Mouse (Mus musculus) neural tube, embryonic 10.5 days (tissue): ENCODE results near the gene Jag1.

ENCODE experiments used
- DNase-seq: peaks from one replicate; pipeline ENCODE4 v3.0.0-alpha.2; 2017; ENCODE audit warnings: low spot score; ENCODE audit errors: extremely low spot score

Gene Jag1

DNA sequence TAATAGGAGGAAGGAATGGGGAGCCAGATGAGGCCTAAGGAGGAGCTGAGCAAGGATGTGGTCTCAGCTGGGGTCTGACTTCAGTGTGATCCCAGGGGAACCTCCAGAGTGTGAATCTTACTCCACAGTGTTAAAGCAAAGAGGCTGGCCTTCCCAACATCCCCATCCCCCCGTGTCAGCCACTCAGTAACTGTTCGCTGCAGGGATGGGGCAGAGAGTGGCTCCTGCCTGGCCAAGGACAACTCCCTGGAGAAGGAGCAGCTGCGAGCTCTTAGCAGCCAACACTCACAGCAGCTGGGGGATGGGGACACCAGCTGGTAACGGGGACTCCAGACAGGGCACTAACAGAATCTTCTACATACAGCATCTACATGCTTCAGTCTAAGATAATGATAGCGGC lies 15.4 kb downstream of the Jag1 start:
- no peak for DNase-seq

- no peak for DNase-seq
Measured at GRCm38 (mm10) chr2:137099211-137099734, 17.2 kb downstream of the Jag1 start.

DNA sequence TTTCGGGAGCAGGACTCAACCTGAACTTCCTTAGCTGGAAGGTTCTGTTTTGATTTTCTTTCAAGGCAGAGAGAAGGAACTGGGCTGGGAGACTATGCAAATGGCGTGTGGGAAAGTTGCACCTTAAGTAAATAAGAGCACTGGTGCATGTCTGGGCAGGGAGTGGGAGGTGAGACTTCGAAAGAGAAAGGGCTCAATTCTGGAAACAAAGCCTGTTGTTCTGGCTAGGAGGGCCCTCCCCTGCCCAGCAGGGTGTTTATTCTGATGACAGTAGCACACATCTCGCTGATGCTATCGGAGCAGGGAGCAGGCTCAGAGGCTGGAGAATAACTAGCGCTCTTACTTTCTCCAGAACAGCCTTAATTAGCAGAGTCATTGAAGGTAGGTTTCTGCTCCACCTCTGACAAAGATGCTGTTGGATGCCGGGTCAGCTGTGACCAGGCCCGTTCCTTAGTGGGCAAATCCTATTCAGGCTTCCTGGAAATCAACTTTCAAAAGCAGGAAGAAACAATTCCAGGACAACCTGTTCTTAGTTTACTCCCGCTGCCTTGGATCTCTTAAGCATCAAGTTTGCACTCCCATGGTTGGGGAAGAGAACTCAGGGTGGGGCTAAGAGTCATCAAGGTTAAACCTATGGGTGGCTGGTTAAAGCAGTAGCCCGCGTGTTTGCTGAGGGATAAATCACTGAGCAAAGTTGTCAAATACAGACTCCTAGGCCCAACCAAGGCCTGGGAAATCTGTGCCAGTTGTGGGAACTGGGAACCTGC lies 18.0 kb downstream of the Jag1 start:
- no peak for DNase-seq

DNA sequence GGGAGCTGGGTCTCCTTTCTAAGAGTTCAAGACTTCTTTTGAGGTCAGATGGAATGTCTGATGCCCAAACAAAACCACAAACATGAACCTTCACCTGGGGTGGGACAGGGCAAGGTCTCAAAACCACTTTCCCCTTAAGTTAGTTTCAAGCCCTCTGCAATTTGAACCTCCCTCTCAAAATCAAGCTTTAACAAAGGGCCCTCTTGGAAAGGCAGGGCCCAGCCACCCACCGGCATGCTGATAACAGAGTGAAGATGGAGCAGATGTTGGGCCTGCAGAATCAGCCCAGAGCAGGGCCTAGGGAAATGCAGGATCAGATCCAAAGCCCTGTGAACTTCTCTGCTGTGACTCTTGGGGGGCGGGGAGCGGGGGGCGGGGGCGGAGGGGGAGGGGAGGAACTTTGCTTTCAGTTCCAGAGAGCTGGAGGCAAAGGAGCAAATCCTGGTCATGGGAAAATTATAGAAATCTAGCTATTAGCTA lies 19.4 kb downstream of the Jag1 start:
- DNase-seq: no peak

GRCm38 (mm10) chr2:137094301-137094700 lies 22.1 kb downstream of the Jag1 start:
- DNase-seq: no peak

DNA sequence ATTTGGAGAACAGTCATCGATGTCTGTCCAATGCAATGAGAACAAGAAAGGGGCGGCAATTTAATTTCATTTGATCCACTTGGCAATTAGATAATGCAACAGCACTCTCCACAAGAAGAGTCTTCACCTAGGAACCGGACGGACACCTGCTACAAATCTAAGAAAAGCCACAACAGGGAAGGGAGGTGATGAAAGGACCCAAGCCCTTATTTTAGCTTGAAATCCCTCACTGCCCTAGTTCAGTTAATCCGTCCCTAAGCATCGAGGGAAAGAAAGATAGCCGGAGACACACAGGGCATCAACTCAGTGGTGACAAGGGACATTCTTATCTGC lies 23.2 kb downstream of the Jag1 start:
- no peak for DNase-seq

- DNase-seq: no peak
Measured at GRCm38 (mm10) chr2:137092523-137093297, 23.7 kb downstream of the Jag1 start.

DNA sequence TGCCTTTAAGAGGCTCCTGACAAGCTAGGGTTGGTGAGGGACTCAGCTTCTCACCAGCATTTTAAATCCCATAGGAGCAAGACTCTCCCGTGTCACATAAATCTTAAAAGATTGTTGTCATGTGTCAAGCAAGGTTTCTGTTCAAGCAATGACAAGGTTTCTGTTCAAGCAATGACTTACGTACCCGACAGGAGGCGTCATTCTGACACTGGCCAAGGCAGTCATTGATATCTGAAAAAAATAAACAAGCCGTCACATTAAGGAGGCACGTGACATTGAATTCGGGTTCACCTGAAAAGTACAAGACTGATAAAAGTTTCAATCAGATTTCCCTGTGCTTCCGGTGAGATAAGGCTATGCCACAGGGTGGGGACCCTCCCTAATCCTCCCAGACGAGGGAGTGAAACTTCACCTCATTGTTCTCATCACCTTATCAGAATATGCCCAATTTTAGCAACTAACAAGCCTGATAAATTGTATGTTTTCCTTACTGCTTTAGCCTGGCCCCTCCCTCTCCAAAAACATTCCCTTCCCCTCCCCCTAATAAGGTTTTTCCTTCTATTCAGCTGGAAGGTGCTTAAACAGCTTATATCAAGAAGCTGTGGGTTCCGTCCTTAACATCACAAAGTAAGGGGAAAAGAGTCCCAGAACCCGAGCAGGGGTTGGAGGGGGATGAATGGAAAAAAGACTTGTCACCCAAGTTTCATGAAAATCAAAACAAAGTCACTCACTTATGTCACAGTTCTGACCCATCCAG lies 24.5 kb downstream of the Jag1 start:
- no peak for DNase-seq

DNA sequence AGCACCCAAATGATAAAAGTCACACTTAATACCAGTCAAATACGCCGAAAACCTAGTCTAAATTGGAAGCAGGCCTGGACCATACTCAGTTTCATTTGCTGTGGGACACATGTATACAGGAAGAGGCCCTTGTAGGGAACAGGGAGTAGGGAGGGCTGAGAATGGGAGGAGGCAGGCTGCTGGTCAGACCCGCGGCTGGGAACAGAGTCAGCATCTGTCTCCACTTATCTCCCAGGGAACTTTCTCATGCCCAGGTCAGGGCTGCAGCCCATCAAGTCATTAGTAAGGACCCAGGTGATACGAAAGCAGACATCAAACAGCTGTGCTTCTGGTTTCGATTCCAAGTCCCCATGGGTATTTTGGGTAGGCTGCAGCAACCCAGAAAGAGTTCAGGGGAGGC lies 28.7 kb downstream of the Jag1 start:
- DNase-seq: no peak

DNA sequence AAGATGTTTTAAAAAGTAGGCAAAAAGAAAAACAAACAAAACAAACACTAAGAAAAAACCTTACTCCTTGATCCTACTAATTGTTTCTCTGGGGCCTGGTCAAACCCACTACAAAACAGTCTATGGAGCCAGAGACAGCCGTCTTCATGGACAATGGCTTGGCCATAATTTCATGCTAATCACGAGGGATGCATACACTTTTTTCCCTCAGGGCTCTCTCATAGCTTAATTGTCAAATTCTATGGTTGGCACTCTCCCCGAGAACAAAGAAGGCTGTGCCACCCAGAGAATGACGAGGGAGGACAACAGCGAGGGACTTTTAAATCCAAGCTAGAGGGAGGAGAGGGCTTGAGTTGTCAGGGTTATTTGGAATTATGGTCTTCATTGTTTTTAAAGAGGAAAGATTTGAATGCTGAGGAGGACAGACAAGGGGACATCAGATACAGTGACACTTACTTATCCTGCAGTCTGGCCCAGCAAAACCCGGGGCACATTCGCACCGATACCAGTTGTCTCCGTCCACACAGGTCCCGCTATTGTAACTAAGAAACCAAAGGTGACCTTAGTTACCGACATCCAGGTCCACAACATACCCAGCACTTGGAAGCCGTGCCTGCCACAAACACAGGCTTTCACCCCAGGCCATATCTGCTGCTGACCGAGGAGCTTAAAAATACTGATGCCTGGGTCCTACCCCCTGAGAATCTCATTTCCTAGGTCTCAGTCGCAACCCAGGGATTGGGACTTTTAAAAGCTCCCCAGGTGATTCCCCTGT lies 29.6 kb downstream of the Jag1 start:
- DNase-seq: no peak

- DNase-seq: no peak
Measured at GRCm38 (mm10) chr2:137085257-137085656, 31.2 kb downstream of the Jag1 start.

- no peak for DNase-seq
Measured at GRCm38 (mm10) chr2:137082896-137083620, 33.4 kb downstream of the Jag1 start.

DNA sequence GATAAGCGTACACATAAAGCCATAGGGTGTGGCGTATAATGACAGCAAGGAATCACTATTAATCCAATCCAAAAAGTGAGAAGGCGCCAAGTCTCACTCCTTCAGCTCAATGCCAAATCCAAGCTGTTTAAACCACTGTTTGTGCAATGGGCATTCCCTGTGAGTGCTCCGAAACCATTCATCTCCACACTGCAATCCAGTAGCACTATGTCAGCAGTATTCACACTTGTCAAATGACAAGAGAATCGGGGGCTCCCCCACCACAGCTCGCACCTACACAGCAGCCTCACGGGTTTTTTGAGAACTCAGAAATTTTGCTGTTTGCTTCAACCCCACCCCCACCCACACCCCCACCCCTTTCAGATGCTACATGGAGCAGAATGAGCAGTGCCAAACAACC lies 35.4 kb downstream of the Jag1 start:
- no peak for DNase-seq

- no peak for DNase-seq
Measured at GRCm38 (mm10) chr2:137080468-137080867, 36.0 kb downstream of the Jag1 start.

- DNase-seq: no peak
Measured at GRCm38 (mm10) chr2:137079721-137080320, 36.6 kb downstream of the Jag1 start.

GRCm38 (mm10) chr2:137078771-137079170 lies 37.7 kb downstream of the Jag1 start:
- DNase-seq: peak; percentile 8

GRCm38 (mm10) chr2:137074313-137074620 lies 42.2 kb downstream of the Jag1 start:
- DNase-seq: no peak

GRCm38 (mm10) chr2:137073473-137074312 lies 42.8 kb downstream of the Jag1 start:
- no peak for DNase-seq

GRCm38 (mm10) chr2:137067479-137068110 lies 48.8 kb downstream of the Jag1 start:
- DNase-seq: no peak
